Mouse (Mus musculus): Measurements from ENCODE around the gene Tgm7.

- no peak for TF ChIP-seq CTCF (IDR thresholded peaks at IDR 0.05; ENCODE audit: low read depth)
- TF ChIP-seq EP300 (optimal IDR thresholded peaks at IDR 0.05), result no peak
Measured at GRCm38 (mm10) chr2:121057997-121058396, 51.6 kb downstream of the Tgm7 start.
